Comparison of ENCODE assay signal across 14 mouse cellular contexts in the genomic region with DNA sequence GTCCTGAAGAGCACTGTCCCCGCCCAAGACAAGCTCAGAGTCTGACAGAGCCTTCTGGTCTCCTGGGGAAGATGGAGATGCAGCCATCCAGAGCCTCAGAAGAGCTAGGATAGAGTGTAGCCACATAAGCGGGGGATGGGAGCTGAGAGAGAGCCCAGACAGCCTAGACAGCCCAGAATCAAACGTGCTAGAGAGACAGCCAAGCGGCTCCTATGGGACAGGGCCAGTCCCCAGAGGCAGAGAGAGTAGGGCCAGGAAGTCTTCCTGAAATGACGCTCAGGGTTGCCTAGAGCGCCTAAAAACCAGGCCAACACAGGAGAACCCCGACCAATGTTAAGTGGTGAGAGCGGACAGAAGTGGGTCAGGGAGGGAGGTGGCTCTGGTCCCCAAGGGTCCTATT. TPM values are rescaled to one million over a fixed set of nuclear protein-coding genes. Genes with fewer than 3 reads are reported as not detected.
DNase-seq lines count a peak whose midpoint lies in the region; ATAC-seq and TF ChIP-seq lines count a peak whose summit lies in the region.
"Had no signal": no experiment of that assay in that cellular context is flagged by ENCODE, and none has a peak within 500 bp of the region (broad histone marks: within the 10 kb centered on the region; RNA-seq: fewer than 3 reads in every experiment).

No protein-coding gene starts in this region.

- no peaks in the 10 kb centered on the region for H3K27me3 ChIP-seq in hindbrain, embryonic 14.5 days (ENCODE audit: control insufficient read depth, insufficient read depth, low read length)
- no peaks in the 10 kb centered on the region for H3K27me3 ChIP-seq in hindbrain, embryonic 12.5 days
- H3K27me3 ChIP-seq: stomach, embryonic 15.5 days had no signal

- peak; percentile 66 for DNase-seq in adrenal gland, postnatal 10 days
- no peak for DNase-seq in adrenal gland, postnatal 4 days (ENCODE audit: low spot score in 2 of 2)
- DNase-seq in hindbrain, embryonic 14.5 days (ENCODE audit: low spot score) = no peak
- DNase-seq in ES-E14 (ENCODE audit: low read depth, low spot score) = no peak
- peak; percentile 38 to 51 for DNase-seq in heart, postnatal 14 days
- no peak for DNase-seq in left cerebral cortex, adult 9 months (ENCODE audit: low spot score in 2 of 2)
- DNase-seq: kidney, postnatal 25 days; lung, postnatal 4 days had no signal

- peaks cover 55% of the 10 kb centered on the region for H3K36me3 ChIP-seq in hindbrain, embryonic 14.5 days (replicated peaks; ENCODE audit: control insufficient read depth, insufficient read depth)
- peaks cover 83% of the 10 kb centered on the region for H3K36me3 ChIP-seq in hindbrain, embryonic 12.5 days
- peaks cover 5% of the 10 kb centered on the region; the same call in 1 of the 2 replicates for H3K36me3 ChIP-seq in ES-E14 (ENCODE audit: control insufficient read depth, insufficient read depth, low read length, poor library complexity, severe bottlenecking)

- peaks cover 18% of the 10 kb centered on the region for H3K4me1 ChIP-seq in hindbrain, embryonic 14.5 days (replicated peaks; ENCODE audit: control insufficient read depth, insufficient read depth, low read length)
- H3K4me1 ChIP-seq in hindbrain, embryonic 12.5 days = peaks cover 34% of the 10 kb centered on the region
- peaks cover 0 to 17% of the 10 kb centered on the region in 2 experiments; a peak in 1 of 4 replicates for H3K4me1 ChIP-seq in ES-E14 (ENCODE audit: control insufficient read depth in 2 of 2, insufficient read depth in 2 of 2, low read length in 2 of 2, poor library complexity in 1 of 2)

- H3K4me2 ChIP-seq in hindbrain, embryonic 14.5 days (replicated peaks) = no peak overlapping the region
- no peak overlapping the region for H3K4me2 ChIP-seq in hindbrain, embryonic 12.5 days (replicated peaks)
- H3K4me2 ChIP-seq: liver, embryonic 11.5 days; stomach, embryonic 15.5 days had no signal

- H3K9me3 ChIP-seq in hindbrain, embryonic 14.5 days (ENCODE audit: control insufficient read depth, low read length) = no peaks in the 10 kb centered on the region
- no peaks in the 10 kb centered on the region for H3K9me3 ChIP-seq in hindbrain, embryonic 12.5 days (replicated peaks)
- H3K9me3 ChIP-seq in ES-E14 (ENCODE audit: control insufficient read depth, insufficient read depth, low read depth, low read length) = no peaks in the 10 kb centered on the region
- H3K9me3 ChIP-seq: embryonic facial prominence, embryonic 10.5 days; stomach, embryonic 15.5 days had no signal

- intact Hi-C loops in heart, postnatal 14 days (cut with DNase I) = no loop called here

- H3K9ac ChIP-seq in hindbrain, embryonic 14.5 days = no peak overlapping the region
- H3K9ac ChIP-seq in hindbrain, embryonic 12.5 days = no peak overlapping the region
- H3K9ac ChIP-seq in ES-E14 (ENCODE audit: insufficient read depth, low read depth, low read length, poor library complexity, severe bottlenecking) = 0 out of 2 replicates have a peak overlapping the region, but pooled peaks have one; percentile 32
- H3K9ac ChIP-seq: stomach, embryonic 15.5 days had no signal

- 61% methylated on average over 8 of the region's 8 CpGs for WGBS in hindbrain, embryonic 14.5 days
- WGBS in hindbrain, embryonic 12.5 days = 67% methylated on average over 8 of the region's 8 CpGs

- no peak overlapping the region for H3K4me3 ChIP-seq in hindbrain, embryonic 14.5 days (replicated peaks; ENCODE audit: low read length)
- H3K4me3 ChIP-seq in hindbrain, embryonic 12.5 days = no peak overlapping the region
- 0 out of 4 replicates have a peak overlapping the region, but pooled peaks of 1 of the 2 experiments have one; percentile 6 for H3K4me3 ChIP-seq in ES-E14 (ENCODE audit: insufficient read depth in 1 of 2, low read depth in 1 of 2, low read length in 2 of 2, poor library complexity in 1 of 2, severe bottlenecking in 1 of 2)
- H3K4me3 ChIP-seq: embryonic facial prominence, embryonic 10.5 days; left cerebral cortex, adult 2 months; stomach, embryonic 15.5 days had no signal

- ATAC-seq in hindbrain, embryonic 14.5 days (ENCODE audit: low FRiP score) = 0 out of 2 replicates have a peak, but pooled peaks have one; percentile 22
- no peak for ATAC-seq in hindbrain, embryonic 12.5 days (ENCODE audit: low FRiP score)
- no peak for ATAC-seq in megakaryocyte-erythroid progenitor cell, adult 5-6 weeks (replicated peaks; ENCODE audit: low FRiP score, low TSS enrichment, poor library complexity, severe bottlenecking)

- no peak overlapping the region for H3K27ac ChIP-seq in hindbrain, embryonic 14.5 days
- no peak overlapping the region; the same call in 1 of the 2 replicates for H3K27ac ChIP-seq in hindbrain, embryonic 12.5 days
- no peak overlapping the region for H3K27ac ChIP-seq in ES-E14 (ENCODE audit: insufficient read depth, low read depth, low read length, poor library complexity, severe bottlenecking)
- H3K27ac ChIP-seq: embryonic facial prominence, embryonic 10.5 days; left cerebral cortex, adult 2 months; stomach, embryonic 15.5 days had no signal

- in situ Hi-C loops in ES-E14 (cut with MboI; ENCODE audit: low sequenced_read_pairs in 2 of 2, unreplicated experiment in 2 of 2) = no loop called here

TF ChIP-seq in ES-E14, 5 proteins besides CTCF, POLR2A, EP300 and RAD21:
- TF ChIP-seq CHD2 (IDR thresholded peaks at IDR 0.05; ENCODE audit: low read depth, low read length) = no peak
- no peak for TF ChIP-seq ZC3H11A (IDR thresholded peaks at IDR 0.05; ENCODE audit: borderline replicate concordance, low read depth, low read length)
- no peak for TF ChIP-seq MAFK (IDR thresholded peaks at IDR 0.05; ENCODE audit: insufficient read depth, low read depth, low read length)
- TF ChIP-seq HCFC1 (IDR thresholded peaks at IDR 0.05; ENCODE audit: borderline replicate concordance, insufficient read depth, low read length) = no peak
- TF ChIP-seq ZNF384 (IDR thresholded peaks at IDR 0.05; ENCODE audit: low read depth, low read length) = no peak

RNA-seq across cellular contexts. Expression of gene Tnrc18, which starts 39.3 kb away (rescaled TPM):
- total RNA-seq in adrenal gland, postnatal 10 days (2021) = 10 to 100 TPM; 77.5 to 98.6 TPM
- 100 to 1,000 TPM; 149 to 153 TPM for total RNA-seq in adrenal gland, postnatal 4 days (2021)
- 34.1 and 38.9 TPM in 2 replicates for polyA plus RNA-seq in hindbrain, embryonic 14.5 days (2014; fragmentation: Nextera tagmentation; extraction: Ambion mirVana)
- 72.8 and 73.7 TPM in 2 replicates for polyA plus RNA-seq in hindbrain, embryonic 12.5 days (2016; fragmentation: Nextera tagmentation; extraction: Ambion mirVana)
- total RNA-seq in ES-E14 (2012; rRNA removed) = 12.9 and 20.7 TPM in 2 replicates
- 10 to 100 TPM; 75.6 to 83.8 TPM for total RNA-seq in heart, postnatal 14 days (2021)
- 8.8 and 11.7 TPM in 2 replicates for total RNA-seq in megakaryocyte-erythroid progenitor cell, adult 5-6 weeks (2014; fragmentation: Nextera tagmentation)
- 0.85 and 4.2 TPM in 2 replicates for total RNA-seq in megakaryocyte-erythroid progenitor cell, adult 5-6 weeks (2017)

Comparison
In these comparisons a context has a peak if more than half of its experiments do, and no peak if none do; other contexts are left out.
1. DNase-seq: peak in adrenal gland, postnatal 10 days (single experiment) and heart, postnatal 14 days (2 of 2); none in adrenal gland, postnatal 4 days (0 of 2), hindbrain, embryonic 14.5 days (single experiment), ES-E14 (single experiment) and left cerebral cortex, adult 9 months (0 of 2).